Mouse (Mus musculus): Measurements from ENCODE around the gene Dach1. TPM values are rescaled to one million over a fixed set of nuclear protein-coding genes. Genes with fewer than 3 reads are reported as not detected.

The Dach1 gene
- polyA plus RNA-seq, 1 experiment: 3.0 TPM

DNA sequence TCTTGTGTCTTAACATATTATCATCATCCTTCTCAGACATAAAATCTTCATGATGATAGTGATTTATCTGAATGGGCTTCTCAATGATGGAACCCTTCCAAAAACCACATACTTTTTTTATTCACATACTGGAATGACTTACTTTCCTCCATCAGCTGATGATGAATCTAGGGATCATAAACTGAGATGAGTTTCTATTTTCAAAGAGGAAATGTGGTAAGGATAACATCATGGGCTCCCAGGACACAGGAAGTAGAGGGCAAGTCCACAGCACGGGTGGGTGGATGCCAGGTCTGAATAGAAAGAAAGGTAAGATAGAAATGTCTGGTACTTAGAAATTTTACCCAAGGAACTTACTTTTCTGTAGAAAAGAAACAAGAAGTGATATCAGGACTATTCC, 56.5 kb downstream of the Dach1 start:
- no peak for TF ChIP-seq CTCF (IDR thresholded peaks at IDR 0.05; ENCODE audit: extremely low read depth, insufficient read depth, low read length)
- TF ChIP-seq POLR2A (IDR thresholded peaks at IDR 0.05; ENCODE audit: extremely low read depth, insufficient read depth, low read length): no peak
- Histone ChIP-seq H3K4me3 (ENCODE audit: insufficient read depth, low read length) (no peak overlapping the region), H3K4me1 (ENCODE audit: control insufficient read depth, insufficient read depth, low read length) (no peaks in the 10 kb centered on the region), H3K27ac (ENCODE audit: insufficient read depth, low read length) (no peak overlapping the region)

DNA sequence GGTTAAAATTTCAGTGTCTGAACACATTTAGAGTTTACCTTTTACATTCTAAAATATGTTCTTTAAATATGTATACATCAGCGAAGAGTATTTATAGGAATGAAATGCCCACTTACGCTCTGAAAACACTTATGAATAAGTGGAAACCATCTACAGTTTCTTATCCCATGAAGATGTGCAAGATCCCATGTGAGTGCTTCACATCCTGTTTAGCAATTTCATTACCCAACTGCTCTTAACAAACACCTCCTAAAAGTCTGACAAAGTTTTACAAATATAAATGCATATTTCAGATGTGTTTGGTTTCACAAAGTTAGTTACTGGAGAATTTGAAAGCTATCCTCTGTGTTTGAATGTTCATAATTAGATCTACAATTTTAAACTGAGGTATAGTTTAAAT, 59.6 kb downstream of the Dach1 start:
- Histone ChIP-seq H3K4me3 (ENCODE audit: insufficient read depth, low read length) (no peak overlapping the region), H3K27ac (ENCODE audit: insufficient read depth, low read length) (no peak overlapping the region), H3K4me1 (ENCODE audit: control insufficient read depth, insufficient read depth, low read length) (no peaks in the 10 kb centered on the region)
- TF ChIP-seq CTCF (IDR thresholded peaks at IDR 0.05; ENCODE audit: extremely low read depth, insufficient read depth, low read length): no peak
- TF ChIP-seq POLR2A (IDR thresholded peaks at IDR 0.05; ENCODE audit: extremely low read depth, insufficient read depth, low read length): no peak

DNA sequence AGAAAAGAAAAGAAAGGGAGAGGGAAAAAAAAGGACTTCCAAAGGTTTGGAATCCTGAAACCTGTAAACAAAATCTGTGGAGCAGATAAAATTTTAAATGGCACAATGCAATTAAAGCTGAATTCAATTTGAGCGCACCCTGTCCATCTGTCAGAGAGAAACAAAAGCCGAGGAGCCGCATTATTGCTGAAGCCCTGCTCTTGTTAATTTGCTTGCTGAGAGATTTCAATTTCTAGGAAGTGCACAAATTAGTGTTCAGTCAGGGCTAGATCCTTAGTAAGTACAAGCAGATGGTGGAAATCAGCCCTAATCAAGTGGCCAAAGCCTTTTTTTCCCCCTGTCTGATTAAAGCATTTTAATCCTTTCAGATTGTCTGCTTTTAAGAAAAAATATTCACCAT, 60.8 kb downstream of the Dach1 start:
- TF ChIP-seq POLR2A (IDR thresholded peaks at IDR 0.05; ENCODE audit: extremely low read depth, insufficient read depth, low read length): no peak
- TF ChIP-seq CTCF (IDR thresholded peaks at IDR 0.05; ENCODE audit: extremely low read depth, insufficient read depth, low read length): no peak
- no peak overlapping the region for H3K27ac ChIP-seq (ENCODE audit: insufficient read depth, low read length)
- H3K4me1 ChIP-seq (ENCODE audit: control insufficient read depth, insufficient read depth, low read length): no peaks in the 10 kb centered on the region
- no peak overlapping the region for H3K4me3 ChIP-seq (ENCODE audit: insufficient read depth, low read length)

DNA sequence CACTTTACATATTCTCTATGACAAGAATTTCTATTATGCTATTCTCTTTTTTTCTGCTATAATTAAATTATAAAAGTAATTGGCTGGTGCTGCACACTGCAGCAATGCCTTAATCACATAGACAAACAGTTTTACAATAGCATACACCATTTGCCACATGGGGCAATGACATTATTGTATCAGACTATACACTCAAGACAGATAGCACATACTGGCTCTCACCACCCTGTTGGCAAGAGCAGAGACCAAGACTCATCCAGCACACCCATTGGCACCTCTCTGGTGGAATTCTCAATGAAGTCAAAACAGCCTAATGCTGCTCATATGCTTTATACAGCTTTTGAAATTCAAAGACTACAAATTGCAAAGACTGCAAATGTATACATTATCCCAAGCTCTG, 63.4 kb downstream of the Dach1 start:
- no peak overlapping the region for H3K27ac ChIP-seq (ENCODE audit: insufficient read depth, low read length)
- no peak overlapping the region for H3K4me3 ChIP-seq (ENCODE audit: insufficient read depth, low read length)
- H3K4me1 ChIP-seq (ENCODE audit: control insufficient read depth, insufficient read depth, low read length): no peaks in the 10 kb centered on the region
- TF ChIP-seq CTCF (IDR thresholded peaks at IDR 0.05; ENCODE audit: extremely low read depth, insufficient read depth, low read length): no peak
- TF ChIP-seq POLR2A (IDR thresholded peaks at IDR 0.05; ENCODE audit: extremely low read depth, insufficient read depth, low read length): no peak

DNA sequence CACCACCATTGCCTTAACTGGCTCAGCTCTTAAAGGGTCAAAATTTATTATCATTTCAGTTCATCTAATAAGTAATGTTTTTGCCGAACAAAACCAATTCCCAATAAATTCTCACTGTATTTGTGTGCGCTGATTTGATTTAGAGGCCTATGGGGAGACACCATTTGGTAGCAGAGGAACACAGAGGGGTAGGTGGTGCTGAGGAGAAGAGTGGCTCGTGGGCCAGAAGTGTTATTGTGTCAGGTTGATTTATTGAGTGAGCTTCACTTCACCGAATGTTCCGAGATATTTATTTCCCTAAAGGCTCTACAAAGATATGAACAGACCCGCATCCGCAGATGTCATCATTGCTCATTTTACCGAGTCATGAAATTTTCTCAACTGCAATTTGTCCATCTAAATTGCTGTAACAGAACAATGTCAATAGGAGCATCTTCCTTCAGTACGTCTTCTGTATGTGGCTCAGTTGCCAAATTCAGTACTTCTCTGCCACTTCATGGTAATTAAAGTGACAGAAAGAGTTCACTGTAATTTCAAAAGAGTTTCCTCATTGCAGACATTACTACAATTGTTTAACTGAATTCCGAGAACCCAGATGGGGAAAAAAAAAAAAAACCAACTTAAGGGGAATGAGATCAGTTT, 65.1 kb downstream of the Dach1 start:
- TF ChIP-seq POLR2A (IDR thresholded peaks at IDR 0.05; ENCODE audit: extremely low read depth, insufficient read depth, low read length): no peak
- TF ChIP-seq CTCF (IDR thresholded peaks at IDR 0.05; ENCODE audit: extremely low read depth, insufficient read depth, low read length): no peak
- H3K4me3 ChIP-seq (ENCODE audit: insufficient read depth, low read length): no peak overlapping the region
- no peak overlapping the region for H3K27ac ChIP-seq (ENCODE audit: insufficient read depth, low read length)
- H3K4me1 ChIP-seq (ENCODE audit: control insufficient read depth, insufficient read depth, low read length): no peaks in the 10 kb centered on the region

DNA sequence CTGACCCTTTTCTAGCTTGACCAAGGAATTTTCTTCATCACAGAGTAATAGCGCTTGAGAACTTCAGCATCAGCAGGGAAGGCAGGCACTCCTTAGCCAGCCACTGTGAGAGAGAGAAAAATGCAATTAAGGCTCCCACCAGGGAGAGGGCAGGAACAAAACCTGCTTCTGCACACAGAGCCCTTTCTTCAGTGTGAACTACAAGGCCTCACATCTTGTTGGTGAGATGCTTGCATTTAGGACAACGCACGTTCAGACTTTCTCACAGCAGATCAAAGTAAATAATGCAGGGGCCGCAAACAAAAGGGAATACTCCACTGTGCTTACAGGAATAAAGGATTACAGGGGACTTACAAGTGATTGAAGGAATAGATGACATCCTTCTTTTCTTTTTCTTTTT, 74.3 kb downstream of the Dach1 start:
- TF ChIP-seq CTCF (IDR thresholded peaks at IDR 0.05; ENCODE audit: extremely low read depth, insufficient read depth, low read length) (no peak), POLR2A (IDR thresholded peaks at IDR 0.05; ENCODE audit: extremely low read depth, insufficient read depth, low read length) (no peak)
- Histone ChIP-seq H3K27ac (ENCODE audit: insufficient read depth, low read length) (no peak overlapping the region), H3K4me1 (ENCODE audit: control insufficient read depth, insufficient read depth, low read length) (no peaks in the 10 kb centered on the region), H3K4me3 (ENCODE audit: insufficient read depth, low read length) (no peak overlapping the region)

DNA sequence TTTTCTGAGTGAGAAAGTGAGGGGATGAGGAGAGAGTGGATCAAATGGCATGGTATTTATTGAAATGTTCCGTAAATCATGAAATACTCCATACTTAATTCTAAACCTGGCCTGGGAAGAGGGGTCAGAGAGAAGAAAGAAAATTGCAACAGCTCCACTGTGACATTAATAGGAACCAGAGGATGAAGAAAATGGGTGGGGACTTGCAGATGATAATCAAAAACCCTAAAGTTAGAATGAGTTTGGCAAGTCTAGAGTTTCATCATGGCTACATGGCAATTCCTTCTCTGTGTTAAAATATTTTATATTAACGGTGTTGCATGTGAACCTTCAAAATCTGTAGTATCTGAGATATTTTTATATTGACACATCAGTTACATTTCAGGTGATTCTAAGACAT, 80.3 kb downstream of the Dach1 start:
- TF ChIP-seq POLR2A (IDR thresholded peaks at IDR 0.05; ENCODE audit: extremely low read depth, insufficient read depth, low read length) (no peak), CTCF (IDR thresholded peaks at IDR 0.05; ENCODE audit: extremely low read depth, insufficient read depth, low read length) (no peak)

DNA sequence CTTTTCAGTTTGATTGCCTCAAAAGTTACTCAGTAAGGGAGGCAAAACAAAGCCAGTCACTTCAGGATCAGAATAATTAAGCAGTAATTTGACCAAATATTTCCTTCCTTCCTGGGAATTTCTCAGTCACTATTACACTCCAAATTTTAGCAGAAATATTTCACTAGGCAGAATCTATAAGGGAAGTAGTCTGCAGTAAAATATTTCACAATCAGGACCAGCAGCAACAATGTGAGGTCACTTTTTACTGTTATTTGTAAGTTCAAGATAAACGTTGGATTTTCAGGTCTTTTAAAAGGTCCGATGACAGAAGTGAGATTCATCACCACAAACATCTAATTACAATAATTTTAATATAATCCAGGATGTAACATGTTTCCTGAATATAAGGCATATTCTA, 82.2 kb downstream of the Dach1 start:
- Histone ChIP-seq H3K4me3 (ENCODE audit: insufficient read depth, low read length) (no peak overlapping the region), H3K27ac (ENCODE audit: insufficient read depth, low read length) (no peak overlapping the region), H3K4me1 (ENCODE audit: control insufficient read depth, insufficient read depth, low read length) (no peaks in the 10 kb centered on the region)
- TF ChIP-seq POLR2A (IDR thresholded peaks at IDR 0.05; ENCODE audit: extremely low read depth, insufficient read depth, low read length) (no peak), CTCF (IDR thresholded peaks at IDR 0.05; ENCODE audit: extremely low read depth, insufficient read depth, low read length) (no peak)

More for the DNA sequence above, 80.3 kb downstream of the Dach1 start:
- H3K4me3 ChIP-seq (ENCODE audit: insufficient read depth, low read length): no peak overlapping the region
- H3K27ac ChIP-seq (ENCODE audit: insufficient read depth, low read length): no peak overlapping the region
- H3K4me1 ChIP-seq (ENCODE audit: control insufficient read depth, insufficient read depth, low read length): no peaks in the 10 kb centered on the region

DNA sequence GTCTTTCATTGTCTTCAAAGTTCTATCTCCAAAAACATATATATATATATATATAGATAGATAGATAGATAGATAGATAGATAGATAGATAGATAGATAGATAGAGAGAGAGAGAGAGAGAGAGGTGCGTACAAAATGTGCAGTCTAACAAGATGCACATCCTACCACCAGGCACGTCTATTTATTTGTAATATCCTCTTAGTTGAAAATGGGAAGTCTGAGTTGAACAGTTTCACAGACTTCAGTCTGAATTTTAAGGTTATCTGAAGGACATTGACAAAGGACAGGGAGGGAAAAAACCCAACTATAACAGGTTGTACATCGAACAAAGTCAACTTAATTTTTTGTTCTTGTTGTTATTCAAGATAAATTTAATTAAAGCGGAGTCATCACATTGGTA, 82.8 kb downstream of the Dach1 start:
- no peak overlapping the region for H3K4me3 ChIP-seq (ENCODE audit: insufficient read depth, low read length)
- H3K4me1 ChIP-seq (ENCODE audit: control insufficient read depth, insufficient read depth, low read length): no peaks in the 10 kb centered on the region
- no peak overlapping the region for H3K27ac ChIP-seq (ENCODE audit: insufficient read depth, low read length)
- no peak for TF ChIP-seq POLR2A (IDR thresholded peaks at IDR 0.05; ENCODE audit: extremely low read depth, insufficient read depth, low read length)
- TF ChIP-seq CTCF (IDR thresholded peaks at IDR 0.05; ENCODE audit: extremely low read depth, insufficient read depth, low read length): no peak

DNA sequence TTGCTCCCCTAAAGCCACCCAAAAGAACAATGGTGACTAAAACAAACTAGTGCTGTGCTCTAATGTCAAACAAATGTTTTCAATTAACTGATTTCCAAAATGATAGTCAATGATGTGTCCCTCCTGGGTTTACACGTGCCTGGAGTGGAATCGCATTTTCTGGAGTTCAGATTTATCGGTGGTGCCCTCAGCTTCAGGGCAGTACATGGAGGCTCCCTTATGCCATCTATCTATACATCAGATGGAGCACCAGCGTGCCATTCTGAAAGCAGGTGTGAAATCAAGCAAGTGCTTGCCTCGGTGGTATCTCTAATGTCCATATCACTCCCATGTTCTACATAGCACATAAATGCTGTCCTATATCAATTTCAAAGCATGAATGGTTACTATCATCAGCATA, 84.4 kb downstream of the Dach1 start:
- no peaks in the 10 kb centered on the region for H3K4me1 ChIP-seq (ENCODE audit: control insufficient read depth, insufficient read depth, low read length)
- TF ChIP-seq POLR2A (IDR thresholded peaks at IDR 0.05; ENCODE audit: extremely low read depth, insufficient read depth, low read length) (no peak), CTCF (IDR thresholded peaks at IDR 0.05; ENCODE audit: extremely low read depth, insufficient read depth, low read length) (no peak)
- no peak overlapping the region for H3K4me3 ChIP-seq (ENCODE audit: insufficient read depth, low read length)

More for the DNA sequence above, 84.4 kb downstream of the Dach1 start:
- no peak overlapping the region for H3K27ac ChIP-seq (ENCODE audit: insufficient read depth, low read length)
